ENCODE assay signal across 10 mouse cellular contexts in the genomic region with DNA sequence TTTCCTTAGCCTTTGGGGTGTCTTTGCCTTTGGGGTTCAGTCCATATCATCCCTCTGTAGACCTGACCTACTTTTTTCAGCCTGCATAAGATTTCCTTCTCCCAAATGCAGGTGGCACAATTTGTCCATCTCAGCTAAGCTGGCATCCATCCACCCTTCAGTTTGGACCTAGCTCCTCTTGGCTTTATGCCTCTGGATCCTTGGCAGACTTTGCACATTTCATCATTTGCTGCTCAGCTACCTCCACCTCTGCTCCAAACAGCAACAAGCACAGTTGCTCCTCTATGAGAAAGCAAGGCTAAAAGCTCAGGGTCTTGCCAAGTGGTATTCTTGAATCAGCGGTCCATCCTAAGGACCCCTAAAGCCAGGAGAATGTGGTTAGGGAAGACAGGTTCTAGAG.
DNase-seq lines count a peak whose midpoint lies in the region; ATAC-seq and TF ChIP-seq lines count a peak whose summit lies in the region.
"Had no signal": no experiment of that assay in that cellular context is flagged by ENCODE, and none has a peak within 500 bp of the region (broad histone marks: within the 10 kb centered on the region; RNA-seq: fewer than 3 reads in every experiment).

No protein-coding gene starts in this region.

- no peak overlapping the region for H3K4me3 ChIP-seq in hindbrain, postnatal 0 days (ENCODE audit: low read length)
- H3K4me3 ChIP-seq in hindbrain, embryonic 10.5 days, result no peak overlapping the region
- H3K4me3 ChIP-seq in lung, adult 2 months (replicated peaks; ENCODE audit: extremely low read depth, low read depth, low read length), result no peak overlapping the region

- 48% methylated on average over 1 of the region's 1 CpGs for WGBS in hindbrain, postnatal 0 days
- 94% methylated on average over 1 of the region's 1 CpGs for WGBS in hindbrain, embryonic 10.5 days
- 94% methylated on average over 1 of the region's 1 CpGs for WGBS in lung, adult 2 months

- no peaks in the 10 kb centered on the region for H3K9me3 ChIP-seq in hindbrain, postnatal 0 days (ENCODE audit: low read length)
- 0 out of 2 replicates have a peak, but pooled peaks cover 2% of the 10 kb centered on the region for H3K9me3 ChIP-seq in hindbrain, embryonic 10.5 days
- H3K9me3 ChIP-seq: G1E had no signal

- no peak; the same call in 1 of the 2 replicates for TF ChIP-seq CTCF in hindbrain, postnatal 0 days (IDR thresholded peaks at IDR 0.05; ENCODE audit: low read depth)
- TF ChIP-seq CTCF in lung, adult 2 months (IDR thresholded peaks at IDR 0.05; ENCODE audit: insufficient read depth, low read length), result no peak

- H3K27ac ChIP-seq in hindbrain, postnatal 0 days, result no peak overlapping the region
- H3K27ac ChIP-seq in hindbrain, embryonic 10.5 days, result no peak overlapping the region

- H3K4me1 ChIP-seq in hindbrain, postnatal 0 days (ENCODE audit: insufficient read depth, low read length), result no peaks in the 10 kb centered on the region
- peaks cover 2% of the 10 kb centered on the region for H3K4me1 ChIP-seq in hindbrain, embryonic 10.5 days (replicated peaks)
- H3K4me1 ChIP-seq in lung, adult 2 months (ENCODE audit: control insufficient read depth, insufficient read depth, low read length), result no peaks in the 10 kb centered on the region

- H3K36me3 ChIP-seq in hindbrain, postnatal 0 days (ENCODE audit: insufficient read depth, low read length), result no peaks in the 10 kb centered on the region
- no peaks in the 10 kb centered on the region for H3K36me3 ChIP-seq in hindbrain, embryonic 10.5 days
- H3K36me3 ChIP-seq: G1E had no signal

- no peak for TF ChIP-seq POLR2A in lung, adult 2 months (IDR thresholded peaks at IDR 0.05; ENCODE audit: borderline replicate concordance, extremely low read depth, low read depth, low read length)

- no peak overlapping the region for H3K4me2 ChIP-seq in hindbrain, postnatal 0 days (ENCODE audit: low read depth, low read length)

- DNase-seq in hindbrain, postnatal 0 days (ENCODE audit: low spot score), result peak; percentile 79
- DNase-seq in hindbrain, embryonic 10.5 days (ENCODE audit: low spot score), result no peak
- peak; percentile 56 for DNase-seq in Muller cell, postnatal 12 days (ENCODE audit: inconsistent ontology term)
- peak; percentile 99 for DNase-seq in brain, adult 2 months (ENCODE audit: low read depth, low spot score)
- peak; percentile 34 for DNase-seq in heart, postnatal 4 days
- DNase-seq in embryo, embryonic 9.5 days (ENCODE audit: extremely low spot score), result no peak
- no peak for DNase-seq in lung, adult 2 months
- DNase-seq in urinary bladder, postnatal 4 days (ENCODE audit: low spot score in 2 of 2), result no peak
- DNase-seq: gastrocnemius, postnatal 25 days had no signal

- no peak for ATAC-seq in hindbrain, postnatal 0 days

- no peaks in the 10 kb centered on the region for H3K27me3 ChIP-seq in hindbrain, postnatal 0 days (ENCODE audit: insufficient read depth, low read length)
- H3K27me3 ChIP-seq in hindbrain, embryonic 10.5 days (ENCODE audit: insufficient read depth, poor library complexity, severe bottlenecking), result peaks cover 31% of the 10 kb centered on the region

- H3K9ac ChIP-seq in hindbrain, postnatal 0 days (replicated peaks; ENCODE audit: low read length), result no peak overlapping the region

Comparison
In these comparisons a context has a peak if more than half of its experiments do, and no peak if none do; other contexts are left out.
1. DNase-seq: peak in hindbrain, postnatal 0 days (single experiment), Muller cell, postnatal 12 days (single experiment), brain, adult 2 months (single experiment) and heart, postnatal 4 days (single experiment); none in hindbrain, embryonic 10.5 days (single experiment), embryo, embryonic 9.5 days (single experiment), lung, adult 2 months (single experiment) and urinary bladder, postnatal 4 days (0 of 2).